In genomic region chr8:83652744-83653661, GRCm38 (mm10) we compare ENCODE assay signal across 8 mouse cellular contexts. TPM values are rescaled to one million over a fixed set of nuclear protein-coding genes. Genes with fewer than 3 reads are reported as not detected.
A peak's percentile ranks its signal among the peaks of the same experiment; 100 is the strongest.
DNase-seq lines count a peak whose midpoint lies in the region; ATAC-seq lines count a peak whose summit lies in the region.

No protein-coding gene starts in this region.

- H3K4me2 ChIP-seq in heart, embryonic 16.5 days (ENCODE audit: low read depth, low read length), result peak overlapping the region; percentile 94
- H3K4me2 ChIP-seq in liver, embryonic 12.5 days, result peak overlapping the region; percentile 97
- H3K4me2 ChIP-seq in neural tube, embryonic 13.5 days, result peak overlapping the region; percentile 70

- H3K27ac ChIP-seq in heart, embryonic 16.5 days (ENCODE audit: low read length), result peak overlapping the region; percentile 80
- H3K27ac ChIP-seq in liver, embryonic 12.5 days, result peak overlapping the region; percentile 87
- peak overlapping the region; percentile 66; the same call in 1 of the 2 replicates for H3K27ac ChIP-seq in neural tube, embryonic 13.5 days (replicated peaks)

- H3K36me3 ChIP-seq in heart, embryonic 16.5 days (ENCODE audit: control insufficient read depth, insufficient read depth), result peaks cover 4% of the 10 kb centered on the region
- peaks cover 9% of the 10 kb centered on the region; the same call in 1 of the 2 replicates for H3K36me3 ChIP-seq in liver, embryonic 12.5 days
- no peaks in the 10 kb centered on the region for H3K36me3 ChIP-seq in neural tube, embryonic 13.5 days

- peaks cover 20% of the 10 kb centered on the region for H3K4me1 ChIP-seq in heart, embryonic 16.5 days (ENCODE audit: control insufficient read depth, insufficient read depth, low read length)
- peaks cover 55% of the 10 kb centered on the region for H3K4me1 ChIP-seq in liver, embryonic 12.5 days
- peaks cover 32% of the 10 kb centered on the region for H3K4me1 ChIP-seq in neural tube, embryonic 13.5 days (replicated peaks)

- ATAC-seq in heart, embryonic 16.5 days (replicated peaks; ENCODE audit: extremely low read depth, insufficient read depth, low FRiP score), result no peak; the same call in 1 of the 2 replicates
- peak; percentile 40 for ATAC-seq in liver, embryonic 12.5 days
- ATAC-seq in neural tube, embryonic 13.5 days (ENCODE audit: low read depth), result peak; percentile 29

- peak; percentile 30 for DNase-seq in adrenal gland, adult 2 months
- DNase-seq in adrenal gland, postnatal 4 days (ENCODE audit: low spot score in 2 of 2), result no peak
- peak; percentile 77 for DNase-seq in urinary bladder, postnatal 14 days (ENCODE audit: low spot score)
- DNase-seq in urinary bladder, postnatal 25 days (ENCODE audit: low spot score), result no peak
- DNase-seq in right cerebral cortex, postnatal 14 days, result no peak

- peak overlapping the region; percentile 92 for H3K4me3 ChIP-seq in heart, embryonic 16.5 days (ENCODE audit: low read length)
- H3K4me3 ChIP-seq in liver, embryonic 12.5 days, result peak overlapping the region; percentile 92
- peak overlapping the region; percentile 84 for H3K4me3 ChIP-seq in neural tube, embryonic 13.5 days

- no peaks in the 10 kb centered on the region for H3K9me3 ChIP-seq in heart, embryonic 16.5 days (replicated peaks; ENCODE audit: control insufficient read depth, low read length)
- peaks cover 9% of the 10 kb centered on the region; the same call in 1 of the 2 replicates for H3K9me3 ChIP-seq in liver, embryonic 12.5 days (replicated peaks)
- 0 out of 2 replicates have a peak, but pooled peaks cover 1% of the 10 kb centered on the region for H3K9me3 ChIP-seq in neural tube, embryonic 13.5 days

- no peaks in the 10 kb centered on the region for H3K27me3 ChIP-seq in heart, embryonic 16.5 days (ENCODE audit: control insufficient read depth, insufficient read depth, low read length)
- H3K27me3 ChIP-seq in liver, embryonic 12.5 days (replicated peaks), result no peaks in the 10 kb centered on the region
- no peaks in the 10 kb centered on the region for H3K27me3 ChIP-seq in neural tube, embryonic 13.5 days

- 1% methylated on average over 46 of the region's 46 CpGs for WGBS in heart, embryonic 16.5 days
- WGBS in liver, embryonic 12.5 days (ENCODE audit: insufficient replicate concordance), result under 1% methylated on average over 46 of the region's 46 CpGs
- 3% methylated on average over 42 of the region's 46 CpGs for WGBS in neural tube, embryonic 13.5 days

- H3K9ac ChIP-seq in heart, embryonic 16.5 days (ENCODE audit: low read length), result peak overlapping the region; percentile 96
- H3K9ac ChIP-seq in liver, embryonic 12.5 days, result peak overlapping the region; percentile 88
- peak overlapping the region; percentile 91 for H3K9ac ChIP-seq in neural tube, embryonic 13.5 days

RNA-seq across cellular contexts. Expression of gene Gipc1, which starts 0.5 kb away (rescaled TPM):
- 10 to 100 TPM; 29.5 to 50.1 TPM for total RNA-seq in adrenal gland, adult 2 months (2021)
- 53.8 and 56.4 TPM in 2 replicates for polyA plus RNA-seq in adrenal gland, adult 2 months (2012; rRNA removed)
- 10 to 100 TPM; 59.2 to 72.0 TPM for total RNA-seq in adrenal gland, postnatal 4 days (2021)
- 135 and 146 TPM in 2 replicates for polyA plus RNA-seq in heart, embryonic 16.5 days (2015; fragmentation: Nextera tagmentation; extraction: Ambion mirVana)
- 80.0 and 80.4 TPM in 2 replicates for polyA plus RNA-seq in liver, embryonic 12.5 days (2016; fragmentation: Nextera tagmentation; extraction: Ambion mirVana)
- polyA plus RNA-seq in neural tube, embryonic 13.5 days (2015; fragmentation: Nextera tagmentation; extraction: Ambion mirVana), result 149 and 151 TPM in 2 replicates

RNA-seq across cellular contexts. Expression of gene Ptger1, which starts 13.5 kb away (rescaled TPM):
- total RNA-seq in adrenal gland, adult 2 months (2021), result 1 to 10 TPM in 1 of 2 experiments, under 1 TPM in 1; 0.76 to 1.1 TPM
- 2.1 and 2.8 TPM in 2 replicates for polyA plus RNA-seq in adrenal gland, adult 2 months (2012; rRNA removed)
- total RNA-seq in adrenal gland, postnatal 4 days (2021), result 1 to 10 TPM; 2.4 to 5.1 TPM
- polyA plus RNA-seq in heart, embryonic 16.5 days (2015; fragmentation: Nextera tagmentation; extraction: Ambion mirVana), result 0.43 and 0.69 TPM in 2 replicates
- 0.25 and 0.41 TPM in 2 replicates for polyA plus RNA-seq in liver, embryonic 12.5 days (2016; fragmentation: Nextera tagmentation; extraction: Ambion mirVana)
- 0.46 and 0.50 TPM in 2 replicates for polyA plus RNA-seq in neural tube, embryonic 13.5 days (2015; fragmentation: Nextera tagmentation; extraction: Ambion mirVana)

RNA-seq across cellular contexts. Expression of gene Dnajb1, which starts 45.0 kb away (rescaled TPM):
- 10 to 100 TPM; 21.8 to 61.9 TPM for total RNA-seq in adrenal gland, adult 2 months (2021)
- polyA plus RNA-seq in adrenal gland, adult 2 months (2012; rRNA removed), result 21.8 and 27.3 TPM in 2 replicates
- 10 to 100 TPM; 29.4 to 29.9 TPM for total RNA-seq in adrenal gland, postnatal 4 days (2021)
- 47.8 and 49.3 TPM in 2 replicates for polyA plus RNA-seq in heart, embryonic 16.5 days (2015; fragmentation: Nextera tagmentation; extraction: Ambion mirVana)
- 65.1 and 69.8 TPM in 2 replicates for polyA plus RNA-seq in liver, embryonic 12.5 days (2016; fragmentation: Nextera tagmentation; extraction: Ambion mirVana)
- 54.3 and 54.4 TPM in 2 replicates for polyA plus RNA-seq in neural tube, embryonic 13.5 days (2015; fragmentation: Nextera tagmentation; extraction: Ambion mirVana)

RNA-seq across cellular contexts. Expression of gene Tecr, which starts 45.2 kb away (rescaled TPM):
- total RNA-seq in adrenal gland, adult 2 months (2021), result 100 to 1,000 TPM; 409 to 723 TPM
- polyA plus RNA-seq in adrenal gland, adult 2 months (2012; rRNA removed), result 1,113 and 1,272 TPM in 2 replicates
- total RNA-seq in adrenal gland, postnatal 4 days (2021), result 100 to 1,000 TPM; 369 to 378 TPM
- 372 and 402 TPM in 2 replicates for polyA plus RNA-seq in heart, embryonic 16.5 days (2015; fragmentation: Nextera tagmentation; extraction: Ambion mirVana)
- polyA plus RNA-seq in liver, embryonic 12.5 days (2016; fragmentation: Nextera tagmentation; extraction: Ambion mirVana), result 371 and 378 TPM in 2 replicates
- 1,063 and 1,130 TPM in 2 replicates for polyA plus RNA-seq in neural tube, embryonic 13.5 days (2015; fragmentation: Nextera tagmentation; extraction: Ambion mirVana)

RNA-seq across cellular contexts. Expression of gene Pkn1, which starts 46.0 kb away (rescaled TPM):
- 100 to 1,000 TPM; 110 to 115 TPM for total RNA-seq in adrenal gland, adult 2 months (2021)
- 138 and 164 TPM in 2 replicates for polyA plus RNA-seq in adrenal gland, adult 2 months (2012; rRNA removed)
- total RNA-seq in adrenal gland, postnatal 4 days (2021), result 100 to 1,000 TPM; 115 to 120 TPM
- 17.5 and 20.2 TPM in 2 replicates for polyA plus RNA-seq in heart, embryonic 16.5 days (2015; fragmentation: Nextera tagmentation; extraction: Ambion mirVana)
- polyA plus RNA-seq in liver, embryonic 12.5 days (2016; fragmentation: Nextera tagmentation; extraction: Ambion mirVana), result 17.5 and 19.5 TPM in 2 replicates
- 21.3 and 25.5 TPM in 2 replicates for polyA plus RNA-seq in neural tube, embryonic 13.5 days (2015; fragmentation: Nextera tagmentation; extraction: Ambion mirVana)

Comparison
In these comparisons a context has a peak if more than half of its experiments do, and no peak if none do; other contexts are left out.
1. DNase-seq: peak in adrenal gland, adult 2 months (single experiment) and urinary bladder, postnatal 14 days (single experiment); none in adrenal gland, postnatal 4 days (0 of 2), urinary bladder, postnatal 25 days (single experiment) and right cerebral cortex, postnatal 14 days (single experiment).
2. Peak in every context shown above with its lines, with median percentiles within 50 percentile points of each other: H3K27ac ChIP-seq, H3K4me2 ChIP-seq, H3K4me3 ChIP-seq and H3K9ac ChIP-seq.